Mouse (Mus musculus) heart, embryonic 12.5 days (tissue): ENCODE data around the gene Bmx. TPM values are rescaled to one million over a fixed set of nuclear protein-coding genes. Genes with fewer than 3 reads are reported as not detected.

Source experiments
- ATAC-seq: fragments of 200-750 bp; cut with Nextera tagmentation; 2 replicates; pipeline ENCODE4 v1.8.0; 2017; ENCODE audit warnings: moderate TSS enrichment, moderate library complexity; ENCODE audit not compliant: insufficient number of reproducible peaks, low FRiP score
- H3K27ac ChIP-seq: fragments of 300-500 bp; sonication (generic); 2 replicates; pipeline ENCODE4 v1.5.1; 2016; ENCODE audit warnings: mild to moderate bottlenecking, moderate library complexity; ENCODE audit not compliant: poor library complexity, severe bottlenecking
- H3K27me3 ChIP-seq: fragments of 300-500 bp; sonication (generic); replicated peaks from 2 replicates; pipeline ENCODE4 v1.6.1; 2016; ENCODE audit warnings: mild to moderate bottlenecking, moderate library complexity
- H3K36me3 ChIP-seq: fragments of 300-500 bp; sonication (generic); 2 replicates; pipeline ENCODE4 v1.6.1; 2016; ENCODE audit warnings: mild to moderate bottlenecking, moderate library complexity
- H3K4me1 ChIP-seq: fragments of 300-500 bp; sonication (generic); replicated peaks from 2 replicates; pipeline ENCODE4 v1.6.1; 2016; ENCODE audit warnings: mild to moderate bottlenecking
- H3K4me2 ChIP-seq: fragments of 300-500 bp; sonication (generic); 2 replicates; pipeline ENCODE4 v1.6.1; 2016; ENCODE audit warnings: mild to moderate bottlenecking, moderate library complexity
- H3K4me3 ChIP-seq: fragments of 300-500 bp; sonication (generic); 2 replicates; pipeline ENCODE4 v1.5.1; 2016; ENCODE audit warnings: mild to moderate bottlenecking
- H3K9ac ChIP-seq: fragments of 300-500 bp; sonication (generic); 2 replicates; pipeline ENCODE4 v1.6.1; 2016; ENCODE audit warnings: mild to moderate bottlenecking, moderate library complexity
- H3K9me3 ChIP-seq: fragments of 300-500 bp; sonication (generic); replicated peaks from 2 replicates; pipeline ENCODE4 v1.6.1; 2016; ENCODE audit warnings: mild to moderate bottlenecking, moderate library complexity
- WGBS: fragments of 180-500 bp; shearing (Covaris S2); methylation state at CpG from one replicate; pipeline ENCODE4 v1.1.7; 2016; 5-methylcytosine and 5-hydroxymethylcytosine counted together
- polyA plus RNA-seq: library from polyadenylated mRNA; unstranded; fragments of >200 nt; fragmentation: Nextera tagmentation; extraction: Ambion mirVana; gene quantifications from 2 replicates; pipeline ENCODE4 v1.2.1, GENCODE M21; 2016

Gene Bmx
- polyA plus RNA-seq, 1 experiment from 2014 or later, result 8.7 TPM

DNA sequence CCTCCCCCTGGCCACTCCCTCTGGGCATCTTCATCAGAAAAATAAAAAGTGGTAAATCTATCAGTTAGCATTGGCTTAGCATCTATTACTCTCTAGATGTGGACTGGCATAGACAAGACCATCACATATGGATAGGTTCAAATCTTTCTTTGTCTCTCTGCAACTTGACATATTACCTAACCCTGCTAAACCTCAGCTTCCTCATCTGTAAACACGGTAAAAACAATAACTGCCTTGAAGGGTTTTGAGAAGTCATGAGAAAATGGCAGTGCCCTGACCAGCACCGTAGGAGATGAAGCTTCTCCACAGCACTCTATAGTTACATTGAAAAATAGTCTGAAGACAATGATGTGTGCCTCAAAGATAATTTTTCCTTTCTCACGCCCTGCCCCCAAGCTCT lies 1.5 kb downstream of the Bmx start:
- Histone ChIP-seq H3K4me2 (peak overlapping the region; percentile 38), H3K4me3 (peak overlapping the region; percentile 23; the same call in 1 of the 2 replicates)

DNA sequence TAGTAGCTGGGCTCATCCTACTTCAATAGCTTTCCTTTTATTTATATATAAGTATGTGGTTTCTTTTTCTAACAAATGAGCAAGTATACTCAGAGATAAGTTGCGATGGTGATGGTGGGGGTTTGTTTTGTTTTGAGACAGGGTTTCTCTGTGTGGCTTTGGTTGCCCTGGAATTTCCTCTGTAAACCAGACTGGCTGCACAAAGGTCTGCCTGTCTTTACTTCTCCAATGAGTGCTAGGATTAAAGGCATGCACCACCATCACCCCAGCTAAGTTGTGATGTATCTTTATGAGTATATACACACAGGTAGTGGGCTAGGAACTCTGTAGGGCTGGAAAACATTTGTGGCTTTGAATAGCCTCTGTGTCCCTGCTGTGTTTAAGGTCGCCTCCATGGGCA lies 11.3 kb downstream of the Bmx start:
- Histone ChIP-seq H3K4me2 (no peak overlapping the region), H3K36me3 (no peaks in the 10 kb centered on the region), H3K9ac (no peak overlapping the region), H3K27me3 (no peaks in the 10 kb centered on the region), H3K9me3 (no peaks in the 10 kb centered on the region), H3K4me3 (no peak overlapping the region), H3K4me1 (no peaks in the 10 kb centered on the region), H3K27ac (no peak overlapping the region)
- ATAC-seq, result no peak
- WGBS, result 48% methylated on average over 2 of the region's 2 CpGs

More for the DNA sequence above, 1.5 kb downstream of the Bmx start:
- no peaks in the 10 kb centered on the region for H3K4me1 ChIP-seq
- H3K9ac ChIP-seq, result no peak overlapping the region
- WGBS, result 64% methylated on average over 3 of the region's 3 CpGs
- H3K9me3 ChIP-seq, result no peaks in the 10 kb centered on the region
- ATAC-seq, result no peak
- peak overlapping the region; percentile 70; the same call in 1 of the 2 replicates for H3K27ac ChIP-seq
- no peaks in the 10 kb centered on the region for H3K27me3 ChIP-seq
- no peaks in the 10 kb centered on the region for H3K36me3 ChIP-seq

- H3K9ac ChIP-seq, result no peak overlapping the region
- no peaks in the 10 kb centered on the region for H3K27me3 ChIP-seq
- no peaks in the 10 kb centered on the region for H3K9me3 ChIP-seq
- H3K4me2 ChIP-seq, result peak overlapping the region; percentile 38
- H3K36me3 ChIP-seq, result no peaks in the 10 kb centered on the region
- no peak for ATAC-seq
- no peak overlapping the region for H3K27ac ChIP-seq
- no peaks in the 10 kb centered on the region for H3K4me1 ChIP-seq
- 18% methylated on average over 5 of the region's 5 CpGs for WGBS
- H3K4me3 ChIP-seq, result no peak overlapping the region
These were observed 12.3 kb downstream of the Bmx start for GRCm38 (mm10) chrX:164245714-164246113.

- no peak overlapping the region for H3K4me2 ChIP-seq
- H3K9me3 ChIP-seq, result 0 out of 2 replicates have a peak, but pooled peaks cover 3% of the 10 kb centered on the region
- no peak for ATAC-seq
- H3K4me1 ChIP-seq, result no peaks in the 10 kb centered on the region
- H3K9ac ChIP-seq, result no peak overlapping the region
- H3K36me3 ChIP-seq, result no peaks in the 10 kb centered on the region
- no peak overlapping the region for H3K27ac ChIP-seq
- no peak overlapping the region for H3K4me3 ChIP-seq
- 43% methylated on average over 8 of the region's 8 CpGs for whole genome bisulfite sequencing
- H3K27me3 ChIP-seq, result no peaks in the 10 kb centered on the region
These were observed 24.6 kb downstream of the Bmx start for GRCm38 (mm10) chrX:164233380-164233779.

DNA sequence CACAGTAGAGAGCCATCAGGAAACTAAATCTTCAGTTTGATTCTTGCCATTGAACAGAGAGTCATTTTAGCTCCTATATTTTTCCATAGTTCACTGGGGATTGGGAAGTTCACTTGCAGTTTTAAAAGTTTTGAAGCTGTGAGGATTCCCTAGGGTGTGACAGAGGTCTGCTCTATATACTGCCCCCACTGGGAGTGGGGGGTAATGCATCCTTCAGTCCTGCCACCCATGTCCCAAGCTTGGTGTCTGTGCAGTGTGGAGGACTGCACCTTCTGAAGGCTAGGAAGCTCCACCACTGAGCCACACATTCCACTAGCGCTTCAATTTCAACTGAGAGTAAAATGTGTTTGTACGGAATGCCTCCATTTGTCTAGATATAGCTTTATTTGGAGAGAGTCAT lies 36.0 kb downstream of the Bmx start:
- Histone ChIP-seq H3K4me3 (no peak overlapping the region), H3K9me3 (no peaks in the 10 kb centered on the region), H3K9ac (no peak overlapping the region), H3K4me2 (no peak overlapping the region), H3K4me1 (no peaks in the 10 kb centered on the region), H3K36me3 (no peaks in the 10 kb centered on the region), H3K27ac (no peak overlapping the region), H3K27me3 (no peaks in the 10 kb centered on the region)
- no peak for ATAC-seq
- 66% methylated on average over 2 of the region's 2 CpGs for WGBS

GRCm38 (mm10) chrX:164200547-164200946 lies 57.4 kb downstream of the Bmx start:
- Histone ChIP-seq H3K9me3 (no peaks in the 10 kb centered on the region), H3K9ac (no peak overlapping the region), H3K27me3 (no peaks in the 10 kb centered on the region), H3K4me1 (no peaks in the 10 kb centered on the region), H3K36me3 (no peaks in the 10 kb centered on the region), H3K4me2 (no peak overlapping the region), H3K4me3 (no peak overlapping the region), H3K27ac (no peak overlapping the region)
- ATAC-seq, result no peak
- WGBS, result 66% methylated on average over 5 of the region's 5 CpGs

DNA sequence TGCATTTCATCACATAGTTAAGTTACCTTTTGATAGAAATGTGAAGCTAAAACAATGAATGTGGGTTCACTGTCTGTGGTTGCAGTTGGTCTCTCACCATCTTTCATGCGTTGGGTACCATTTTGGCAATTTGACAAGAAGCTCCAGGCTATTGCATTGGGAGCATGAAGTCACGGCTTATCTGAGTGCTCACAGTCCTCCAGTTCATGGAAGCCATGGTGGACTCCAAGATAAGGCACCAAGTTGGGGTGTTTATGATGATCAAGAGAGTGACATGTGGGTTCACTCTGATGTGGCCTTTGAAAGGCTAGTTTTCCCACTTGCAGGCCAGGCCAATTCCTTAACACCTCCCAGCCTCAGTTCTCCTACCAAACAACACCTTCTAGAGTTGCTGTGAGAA lies 60.3 kb downstream of the Bmx start:
- Histone ChIP-seq H3K9me3 (no peaks in the 10 kb centered on the region), H3K36me3 (no peaks in the 10 kb centered on the region), H3K4me3 (no peak overlapping the region), H3K9ac (no peak overlapping the region), H3K4me2 (no peak overlapping the region), H3K27me3 (no peaks in the 10 kb centered on the region), H3K27ac (no peak overlapping the region), H3K4me1 (no peaks in the 10 kb centered on the region)
- WGBS, result 79% methylated on average over 2 of the region's 2 CpGs
- no peak for ATAC-seq

GRCm38 (mm10) chrX:164189880-164190279 lies 68.1 kb downstream of the Bmx start:
- Histone ChIP-seq H3K27ac (no peak overlapping the region), H3K9ac (no peak overlapping the region), H3K36me3 (no peaks in the 10 kb centered on the region), H3K4me2 (no peak overlapping the region), H3K27me3 (peaks cover 3% of the 10 kb centered on the region; the same call in 1 of the 2 replicates), H3K4me1 (no peaks in the 10 kb centered on the region), H3K9me3 (no peaks in the 10 kb centered on the region), H3K4me3 (no peak overlapping the region)
- no peak for ATAC-seq

DNA sequence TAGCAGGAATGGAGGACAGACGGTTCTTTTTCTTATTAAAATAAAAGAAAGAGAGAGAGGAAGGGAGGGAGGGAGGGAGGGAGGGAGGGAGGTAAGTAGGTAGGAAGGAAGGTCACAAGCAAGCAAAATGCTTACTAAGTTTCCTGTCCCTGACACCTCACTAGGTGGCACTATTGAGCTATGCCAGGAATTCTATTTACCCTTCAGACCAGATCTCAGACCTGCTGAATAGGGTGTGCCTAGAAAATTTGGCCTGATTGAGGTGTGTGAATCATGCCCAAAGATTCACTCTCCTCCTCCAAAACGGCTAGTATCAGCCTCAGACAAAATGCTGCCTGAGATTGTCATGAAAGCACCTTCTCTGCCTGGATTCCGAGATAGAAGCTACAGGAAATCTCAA lies 74.1 kb downstream of the Bmx start:
- Histone ChIP-seq H3K36me3 (no peaks in the 10 kb centered on the region), H3K27ac (no peak overlapping the region), H3K4me1 (no peaks in the 10 kb centered on the region), H3K9me3 (no peaks in the 10 kb centered on the region), H3K4me2 (no peak overlapping the region), H3K27me3 (peaks cover 3% of the 10 kb centered on the region; the same call in 1 of the 2 replicates), H3K4me3 (no peak overlapping the region), H3K9ac (no peak overlapping the region)
- ATAC-seq, result no peak
- WGBS, result 29% methylated on average over 3 of the region's 3 CpGs

GRCm38 (mm10) chrX:164179746-164180145 lies 78.2 kb downstream of the Bmx start:
- no peaks in the 10 kb centered on the region for H3K27me3 ChIP-seq
- H3K4me3 ChIP-seq, result no peak overlapping the region
- no peak overlapping the region for H3K27ac ChIP-seq
- H3K9ac ChIP-seq, result no peak overlapping the region
- WGBS, result 23% methylated on average over 3 of the region's 3 CpGs
- no peak for ATAC-seq
- no peaks in the 10 kb centered on the region for H3K36me3 ChIP-seq
- no peaks in the 10 kb centered on the region for H3K9me3 ChIP-seq
- H3K4me1 ChIP-seq, result no peaks in the 10 kb centered on the region
- no peak overlapping the region for H3K4me2 ChIP-seq

DNA sequence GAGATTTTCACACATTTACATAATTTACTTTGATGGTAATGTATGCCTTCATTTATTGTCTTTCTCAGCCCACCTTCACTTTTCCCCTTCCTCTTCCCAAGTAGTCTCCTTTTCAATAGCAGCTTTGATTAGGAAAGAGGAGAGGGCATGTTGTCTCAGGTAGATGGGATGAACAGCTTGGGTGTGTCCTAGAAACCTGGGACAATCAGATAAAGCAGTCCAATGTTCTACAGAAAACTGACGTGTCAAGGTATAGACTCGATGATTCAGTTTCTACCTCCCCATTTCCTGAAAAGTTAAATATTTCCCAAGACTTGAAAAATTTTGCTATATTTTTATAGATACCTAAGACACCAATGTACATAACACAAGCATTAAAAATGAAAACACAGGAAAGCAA lies 79.1 kb downstream of the Bmx start:
- Histone ChIP-seq H3K27ac (no peak overlapping the region), H3K4me1 (no peaks in the 10 kb centered on the region), H3K9me3 (no peaks in the 10 kb centered on the region), H3K9ac (no peak overlapping the region), H3K36me3 (no peaks in the 10 kb centered on the region), H3K4me3 (no peak overlapping the region), H3K4me2 (no peak overlapping the region), H3K27me3 (no peaks in the 10 kb centered on the region)
- WGBS, result 78% methylated on average over 2 of the region's 2 CpGs
- ATAC-seq, result no peak

- no peak for ATAC-seq
- no peaks in the 10 kb centered on the region for H3K4me1 ChIP-seq
These were observed 82.2 kb downstream of the Bmx start for GRCm38 (mm10) chrX:164175780-164176179.

More at GRCm38 (mm10) chrX:164175780-164176179, 82.2 kb downstream of the Bmx start:
- Histone ChIP-seq H3K9me3 (no peaks in the 10 kb centered on the region), H3K27me3 (no peaks in the 10 kb centered on the region), H3K4me2 (no peak overlapping the region), H3K9ac (no peak overlapping the region), H3K27ac (no peak overlapping the region), H3K4me3 (no peak overlapping the region), H3K36me3 (no peaks in the 10 kb centered on the region)
- 70% methylated on average over 2 of the region's 2 CpGs for WGBS
